Comparison of ENCODE assay signal across 12 mouse cellular contexts in genomic region chr9:106192998-106193397, GRCm38 (mm10). TPM values are rescaled to one million over a fixed set of nuclear protein-coding genes. Genes with fewer than 3 reads are reported as not detected.
A peak's percentile ranks its signal among the peaks of the same experiment; 100 is the strongest.
DNase-seq lines count a peak whose midpoint lies in the region; ATAC-seq and TF ChIP-seq lines count a peak whose summit lies in the region.
"Had no signal": no experiment of that assay in that cellular context is flagged by ENCODE, and none has a peak within 500 bp of the region (broad histone marks: within the 10 kb centered on the region; RNA-seq: fewer than 3 reads in every experiment).

No protein-coding gene starts in this region.

- H3K4me2 ChIP-seq in liver, postnatal 0 days (ENCODE audit: low read depth, low read length): no peak overlapping the region
- H3K4me2 ChIP-seq: hindbrain, embryonic 12.5 days had no signal

- 45% methylated on average over 1 of the region's 1 CpGs for WGBS in liver, postnatal 0 days (ENCODE audit: insufficient replicate concordance)

- H3K4me1 ChIP-seq in liver, postnatal 0 days (ENCODE audit: insufficient read depth): peaks cover 11% of the 10 kb centered on the region

- H3K4me3 ChIP-seq in layer of hippocampus, adult 2 months: no peak overlapping the region
- H3K4me3 ChIP-seq in liver, postnatal 0 days (ENCODE audit: low read depth, low read length): no peak overlapping the region
- H3K4me3 ChIP-seq: erythroblast, embryonic 14.5 days; hindbrain, embryonic 12.5 days had no signal

- H3K36me3 ChIP-seq in liver, postnatal 0 days (replicated peaks; ENCODE audit: insufficient read depth, low read length): peaks cover 50% of the 10 kb centered on the region

- TF ChIP-seq EP300 in liver, postnatal 0 days (IDR thresholded peaks at IDR 0.05; ENCODE audit: low read depth): no peak

- no peaks in the 10 kb centered on the region for H3K9me3 ChIP-seq in liver, postnatal 0 days (ENCODE audit: low read length)
- H3K9me3 ChIP-seq: hindbrain, embryonic 12.5 days had no signal

- no peak for TF ChIP-seq CTCF in layer of hippocampus, adult 2 months (conservative IDR thresholded peaks at IDR 0.05)
- no peak for TF ChIP-seq CTCF in liver, postnatal 0 days (IDR thresholded peaks at IDR 0.05; ENCODE audit: low read depth)

- H3K9ac ChIP-seq in liver, postnatal 0 days (replicated peaks): no peak overlapping the region
- H3K9ac ChIP-seq: hindbrain, embryonic 12.5 days had no signal

- ATAC-seq in activated CD4-positive, CD25-positive, alpha-beta regulatory T cell, adult 4 months: peak; percentile 46
- peak; percentile 28; the same call in 1 of the 2 replicates for ATAC-seq in liver, postnatal 0 days
- ATAC-seq in megakaryocyte-erythroid progenitor cell, adult 5-6 weeks (replicated peaks; ENCODE audit: low FRiP score, low TSS enrichment, poor library complexity, severe bottlenecking): no peak

- H3K27me3 ChIP-seq in liver, postnatal 0 days (ENCODE audit: insufficient read depth, low read length): no peaks in the 10 kb centered on the region
- H3K27me3 ChIP-seq: hindbrain, embryonic 12.5 days had no signal

- H3K27ac ChIP-seq in layer of hippocampus, adult 2 months: peak overlapping the region; percentile 83
- peak overlapping the region; percentile 41; the same call in 1 of the 2 replicates for H3K27ac ChIP-seq in liver, postnatal 0 days (ENCODE audit: low read depth)
- H3K27ac ChIP-seq: hindbrain, embryonic 12.5 days had no signal

- DNase-seq in layer of hippocampus, adult 2 months (ENCODE audit: low spot score in 2 of 2): no peak
- no peak for DNase-seq in layer of hippocampus, adult 9-11 months
- DNase-seq in 416B (ENCODE audit: low read depth) (peak; percentile 81), MN1 (ENCODE audit: low spot score) (no peak)
- DNase-seq in liver, postnatal 0 days: peak; percentile 38
- DNase-seq in urinary bladder, postnatal 25 days (ENCODE audit: low spot score): no peak
- DNase-seq: cerebellum, postnatal 25 days; lung, postnatal 10 days had no signal

RNA-seq across cellular contexts. Expression of gene Ppm1m, which starts 6.5 kb away (rescaled TPM):
- 10 to 100 TPM; 19.4 to 21.8 TPM for total RNA-seq in layer of hippocampus, adult 2 months (2021)
- 10 to 100 TPM; 13.6 to 14.2 TPM for polyA plus RNA-seq in activated CD4-positive, CD25-positive, alpha-beta regulatory T cell, adult 4 months (2017; shearing (Covaris generic))
- polyA plus RNA-seq in liver, postnatal 0 days (2015; fragmentation: Nextera tagmentation; extraction: Ambion mirVana): 11.0 and 11.1 TPM in 2 replicates
- 15.4 and 21.4 TPM in 2 replicates for total RNA-seq in megakaryocyte-erythroid progenitor cell, adult 5-6 weeks (2014; fragmentation: Nextera tagmentation)
- 3.5 and 6.8 TPM in 2 replicates for total RNA-seq in megakaryocyte-erythroid progenitor cell, adult 5-6 weeks (2017)

RNA-seq across cellular contexts. Expression of gene Twf2, which starts 9.9 kb away (rescaled TPM):
- 10 to 100 TPM; 52.4 to 58.9 TPM for total RNA-seq in layer of hippocampus, adult 2 months (2021)
- polyA plus RNA-seq in activated CD4-positive, CD25-positive, alpha-beta regulatory T cell, adult 4 months (2017; shearing (Covaris generic)): 100 to 1,000 TPM; 144 to 147 TPM
- 22.4 and 23.0 TPM in 2 replicates for polyA plus RNA-seq in liver, postnatal 0 days (2015; fragmentation: Nextera tagmentation; extraction: Ambion mirVana)
- 11.4 and 15.5 TPM in 2 replicates for total RNA-seq in megakaryocyte-erythroid progenitor cell, adult 5-6 weeks (2014; fragmentation: Nextera tagmentation)
- 13.7 and 19.8 TPM in 2 replicates for total RNA-seq in megakaryocyte-erythroid progenitor cell, adult 5-6 weeks (2017)

RNA-seq across cellular contexts. Expression of gene Wdr82, which starts 22.3 kb away (rescaled TPM):
- 100 to 1,000 TPM; 134 TPM for total RNA-seq in layer of hippocampus, adult 2 months (2021)
- 10 to 100 TPM; 45.7 to 46.3 TPM for polyA plus RNA-seq in activated CD4-positive, CD25-positive, alpha-beta regulatory T cell, adult 4 months (2017; shearing (Covaris generic))
- 5.3 and 5.7 TPM in 2 replicates for polyA plus RNA-seq in liver, postnatal 0 days (2015; fragmentation: Nextera tagmentation; extraction: Ambion mirVana)
- 65.2 and 70.8 TPM in 2 replicates for total RNA-seq in megakaryocyte-erythroid progenitor cell, adult 5-6 weeks (2014; fragmentation: Nextera tagmentation)
- total RNA-seq in megakaryocyte-erythroid progenitor cell, adult 5-6 weeks (2017): 88.0 and 89.2 TPM in 2 replicates

RNA-seq across cellular contexts. Expression of gene Tlr9, which starts 29.4 kb away (rescaled TPM):
- total RNA-seq in layer of hippocampus, adult 2 months (2021): 1 to 10 TPM; 1.4 to 1.5 TPM
- under 1 TPM in 1 of 2 experiments, not detected in 1; 0.13 TPM for polyA plus RNA-seq in activated CD4-positive, CD25-positive, alpha-beta regulatory T cell, adult 4 months (2017; shearing (Covaris generic))
- 0.07 and 0.16 TPM in 2 replicates for polyA plus RNA-seq in liver, postnatal 0 days (2015; fragmentation: Nextera tagmentation; extraction: Ambion mirVana)
- not detected in 2 replicates for total RNA-seq in megakaryocyte-erythroid progenitor cell, adult 5-6 weeks (2014; fragmentation: Nextera tagmentation)
- not detected in 2 replicates for total RNA-seq in megakaryocyte-erythroid progenitor cell, adult 5-6 weeks (2017)

RNA-seq across cellular contexts. Expression of gene Glyctk, which starts 35.1 kb away (rescaled TPM):
- total RNA-seq in layer of hippocampus, adult 2 months (2021): 1 to 10 TPM; 4.2 TPM
- 1 to 10 TPM; 2.9 to 3.3 TPM for polyA plus RNA-seq in activated CD4-positive, CD25-positive, alpha-beta regulatory T cell, adult 4 months (2017; shearing (Covaris generic))
- 41.4 and 46.5 TPM in 2 replicates for polyA plus RNA-seq in liver, postnatal 0 days (2015; fragmentation: Nextera tagmentation; extraction: Ambion mirVana)
- total RNA-seq in megakaryocyte-erythroid progenitor cell, adult 5-6 weeks (2014; fragmentation: Nextera tagmentation): 0.90 and 1.6 TPM in 2 replicates
- 1.5 and 3.0 TPM in 2 replicates for total RNA-seq in megakaryocyte-erythroid progenitor cell, adult 5-6 weeks (2017)

Comparison
In these comparisons a context has a peak if more than half of its experiments do, and no peak if none do; other contexts are left out.
1. DNase-seq: peak in 416B (single experiment) and liver, postnatal 0 days (single experiment); none in layer of hippocampus, adult 2 months (0 of 2), layer of hippocampus, adult 9-11 months (single experiment), MN1 (single experiment) and urinary bladder, postnatal 25 days (single experiment).